Mouse (Mus musculus) stomach, embryonic 16.5 days (tissue): ENCODE results near the gene Rptor. TPM values are rescaled to one million over a fixed set of nuclear protein-coding genes. Genes with fewer than 3 reads are reported as not detected.

Experiments used
- ATAC-seq: fragments of 200-750 bp; cut with Nextera tagmentation; 2 replicates; pipeline ENCODE4 v1.8.0; 2017; ENCODE audit warnings: moderate number of reproducible peaks, moderate TSS enrichment; ENCODE audit not compliant: insufficient read depth, low FRiP score
- H3K27ac ChIP-seq: fragments of 300-500 bp; sonication (generic); 2 replicates; pipeline ENCODE4 v1.5.1; 2014; ENCODE audit warnings: low read length
- H3K27me3 ChIP-seq: fragments of 300-500 bp; sonication (generic); 2 replicates; pipeline ENCODE4 v1.6.1; 2014; ENCODE audit warnings: low read length, control low read depth, mixed read lengths; ENCODE audit not compliant: control insufficient read depth, insufficient read depth
- H3K36me3 ChIP-seq: fragments of 300-500 bp; sonication (generic); 2 replicates; pipeline ENCODE4 v1.6.1; 2014; ENCODE audit warnings: low read length; ENCODE audit not compliant: control insufficient read depth, insufficient read depth
- H3K4me1 ChIP-seq: fragments of 300-500 bp; sonication (generic); 2 replicates; pipeline ENCODE4 v1.6.1; 2014; ENCODE audit warnings: low read length, control low read depth, mixed read lengths; ENCODE audit not compliant: control insufficient read depth, insufficient read depth
- H3K4me2 ChIP-seq: fragments of 300-500 bp; sonication (generic); 2 replicates; pipeline ENCODE4 v1.6.1; 2014; ENCODE audit warnings: low read depth, low read length, mixed read lengths
- H3K4me3 ChIP-seq: fragments of 300-500 bp; sonication (generic); replicated peaks from 2 replicates; pipeline ENCODE4 v1.5.1; 2014; ENCODE audit warnings: mild to moderate bottlenecking, low read length
- H3K9ac ChIP-seq: fragments of 300-500 bp; sonication (generic); 2 replicates; pipeline ENCODE4 v1.6.1; 2014; ENCODE audit warnings: low read length
- H3K9me3 ChIP-seq: fragments of 300-500 bp; sonication (generic); replicated peaks from 2 replicates; pipeline ENCODE4 v1.6.1; 2016; ENCODE audit warnings: low read length, control low read depth; ENCODE audit not compliant: control insufficient read depth
- WGBS: fragments of 180-500 bp; shearing (Covaris S2); extraction: QIAGEN DNeasy Blood & Tissue Kit; methylation state at CpG from one replicate; pipeline ENCODE4 v1.1.7; 2014; 5-methylcytosine and 5-hydroxymethylcytosine counted together
- polyA plus RNA-seq: library from polyadenylated mRNA; unstranded; fragments of >200 nt; fragmentation: Nextera tagmentation; extraction: Ambion mirVana; gene quantifications from 2 replicates; pipeline ENCODE4 v1.2.1, GENCODE M21; 2015

Rptor gene
- polyA plus RNA-seq, 1 experiment from 2014 or later = 6.1 TPM

- peaks cover 22% of the 10 kb centered on the region; the same call in 1 of the 2 replicates for H3K36me3 ChIP-seq
- no peaks in the 10 kb centered on the region for H3K27me3 ChIP-seq
- H3K9me3 ChIP-seq = no peaks in the 10 kb centered on the region
- H3K4me3 ChIP-seq = no peak overlapping the region
- H3K27ac ChIP-seq = no peak overlapping the region
- no peak overlapping the region for H3K9ac ChIP-seq
- no peak overlapping the region for H3K4me2 ChIP-seq
- no peak for ATAC-seq
- 90% methylated on average over 4 of the region's 4 CpGs for WGBS
- peaks cover 23% of the 10 kb centered on the region for H3K4me1 ChIP-seq
Measured at GRCm38 (mm10) chr11:119919432-119919831, 316.7 kb downstream of the Rptor start.

- no peak overlapping the region for H3K9ac ChIP-seq
- H3K4me1 ChIP-seq = peaks cover 18% of the 10 kb centered on the region
- no peak overlapping the region for H3K4me2 ChIP-seq
- no peak overlapping the region for H3K27ac ChIP-seq
- no peak for ATAC-seq
- WGBS = 63% methylated on average over 8 of the region's 8 CpGs
- no peaks in the 10 kb centered on the region for H3K27me3 ChIP-seq
- no peak overlapping the region for H3K4me3 ChIP-seq
- peaks cover 22% of the 10 kb centered on the region; the same call in 1 of the 2 replicates for H3K36me3 ChIP-seq
- H3K9me3 ChIP-seq = no peaks in the 10 kb centered on the region
Measured at GRCm38 (mm10) chr11:119919897-119920296, 317.2 kb downstream of the Rptor start.

- no peak overlapping the region for H3K4me2 ChIP-seq
Measured at GRCm38 (mm10) chr11:119920668-119921067, 318.0 kb downstream of the Rptor start.

GRCm38 (mm10) chr11:119925176-119925575 is 322.5 kb downstream of the Rptor start:
- 68% methylated on average over 5 of the region's 5 CpGs for WGBS
- H3K4me1 ChIP-seq = 0 out of 2 replicates have a peak, but pooled peaks cover 2% of the 10 kb centered on the region
- no peak overlapping the region for H3K9ac ChIP-seq
- no peaks in the 10 kb centered on the region for H3K27me3 ChIP-seq
- ATAC-seq = no peak
- H3K4me3 ChIP-seq = no peak overlapping the region
- H3K4me2 ChIP-seq = no peak overlapping the region
- H3K36me3 ChIP-seq = no peaks in the 10 kb centered on the region
- H3K9me3 ChIP-seq = no peaks in the 10 kb centered on the region
- H3K27ac ChIP-seq = no peak overlapping the region

More at GRCm38 (mm10) chr11:119920668-119921067, 318.0 kb downstream of the Rptor start:
- H3K36me3 ChIP-seq = peaks cover 22% of the 10 kb centered on the region; the same call in 1 of the 2 replicates
- H3K4me3 ChIP-seq = no peak overlapping the region
- H3K4me1 ChIP-seq = peaks cover 11% of the 10 kb centered on the region
- no peak overlapping the region for H3K9ac ChIP-seq
- H3K27me3 ChIP-seq = no peaks in the 10 kb centered on the region
- ATAC-seq = no peak
- no peaks in the 10 kb centered on the region for H3K9me3 ChIP-seq
- H3K27ac ChIP-seq = no peak overlapping the region
- 85% methylated on average over 5 of the region's 5 CpGs for WGBS

GRCm38 (mm10) chr11:119926762-119927161 is 324.1 kb downstream of the Rptor start:
- Histone ChIP-seq H3K4me2 (no peak overlapping the region), H3K4me1 (0 out of 2 replicates have a peak, but pooled peaks cover 2% of the 10 kb centered on the region), H3K4me3 (no peak overlapping the region), H3K27me3 (no peaks in the 10 kb centered on the region), H3K36me3 (no peaks in the 10 kb centered on the region), H3K9me3 (no peaks in the 10 kb centered on the region), H3K9ac (no peak overlapping the region), H3K27ac (no peak overlapping the region)
- ATAC-seq = no peak
- 55% methylated on average over 5 of the region's 5 CpGs for WGBS

GRCm38 (mm10) chr11:119928023-119928681 is 325.4 kb downstream of the Rptor start:
- ATAC-seq = no peak
- 0 out of 2 replicates have a peak overlapping the region, but pooled peaks have one; percentile 29 for H3K27ac ChIP-seq

GRCm38 (mm10) chr11:119929603-119930265 is 327.0 kb downstream of the Rptor start:
- H3K27ac ChIP-seq = no peak overlapping the region
- ATAC-seq = no peak
- WGBS = 71% methylated on average over 6 of the region's 6 CpGs
- H3K9me3 ChIP-seq = no peaks in the 10 kb centered on the region
- H3K9ac ChIP-seq = no peak overlapping the region
- H3K4me1 ChIP-seq = 0 out of 2 replicates have a peak, but pooled peaks cover 2% of the 10 kb centered on the region
- no peak overlapping the region for H3K4me2 ChIP-seq
- H3K4me3 ChIP-seq = no peak overlapping the region
- H3K27me3 ChIP-seq = no peaks in the 10 kb centered on the region
- no peaks in the 10 kb centered on the region for H3K36me3 ChIP-seq

More at GRCm38 (mm10) chr11:119928023-119928681, 325.4 kb downstream of the Rptor start:
- no peaks in the 10 kb centered on the region for H3K9me3 ChIP-seq
- H3K36me3 ChIP-seq = no peaks in the 10 kb centered on the region
- H3K9ac ChIP-seq = peak overlapping the region; percentile 35; the same call in 1 of the 2 replicates
- H3K27me3 ChIP-seq = no peaks in the 10 kb centered on the region
- 44% methylated on average over 16 of the region's 16 CpGs for WGBS
- H3K4me2 ChIP-seq = peak overlapping the region; percentile 33
- H3K4me3 ChIP-seq = peak overlapping the region; percentile 23; the same call in 1 of the 2 replicates
- 0 out of 2 replicates have a peak, but pooled peaks cover 2% of the 10 kb centered on the region for H3K4me1 ChIP-seq

- Histone ChIP-seq H3K9ac (no peak overlapping the region), H3K4me2 (no peak overlapping the region), H3K27me3 (no peaks in the 10 kb centered on the region), H3K4me3 (no peak overlapping the region), H3K27ac (no peak overlapping the region), H3K9me3 (no peaks in the 10 kb centered on the region), H3K36me3 (no peaks in the 10 kb centered on the region), H3K4me1 (peaks cover 15% of the 10 kb centered on the region)
- ATAC-seq = no peak
- 70% methylated on average over 10 of the region's 10 CpGs for WGBS
Measured at GRCm38 (mm10) chr11:119931809-119932208, 329.1 kb downstream of the Rptor start.

- H3K4me2 ChIP-seq = no peak overlapping the region
- no peaks in the 10 kb centered on the region for H3K27me3 ChIP-seq
- H3K9me3 ChIP-seq = no peaks in the 10 kb centered on the region
- no peaks in the 10 kb centered on the region for H3K36me3 ChIP-seq
- WGBS = 60% methylated on average over 4 of the region's 4 CpGs
- no peak overlapping the region for H3K27ac ChIP-seq
- ATAC-seq = no peak
- H3K9ac ChIP-seq = 0 out of 2 replicates have a peak overlapping the region, but pooled peaks have one; percentile 5
- peaks cover 26% of the 10 kb centered on the region for H3K4me1 ChIP-seq
- H3K4me3 ChIP-seq = no peak overlapping the region
Measured at GRCm38 (mm10) chr11:119933142-119933541, 330.4 kb downstream of the Rptor start.
